In the genomic region with DNA sequence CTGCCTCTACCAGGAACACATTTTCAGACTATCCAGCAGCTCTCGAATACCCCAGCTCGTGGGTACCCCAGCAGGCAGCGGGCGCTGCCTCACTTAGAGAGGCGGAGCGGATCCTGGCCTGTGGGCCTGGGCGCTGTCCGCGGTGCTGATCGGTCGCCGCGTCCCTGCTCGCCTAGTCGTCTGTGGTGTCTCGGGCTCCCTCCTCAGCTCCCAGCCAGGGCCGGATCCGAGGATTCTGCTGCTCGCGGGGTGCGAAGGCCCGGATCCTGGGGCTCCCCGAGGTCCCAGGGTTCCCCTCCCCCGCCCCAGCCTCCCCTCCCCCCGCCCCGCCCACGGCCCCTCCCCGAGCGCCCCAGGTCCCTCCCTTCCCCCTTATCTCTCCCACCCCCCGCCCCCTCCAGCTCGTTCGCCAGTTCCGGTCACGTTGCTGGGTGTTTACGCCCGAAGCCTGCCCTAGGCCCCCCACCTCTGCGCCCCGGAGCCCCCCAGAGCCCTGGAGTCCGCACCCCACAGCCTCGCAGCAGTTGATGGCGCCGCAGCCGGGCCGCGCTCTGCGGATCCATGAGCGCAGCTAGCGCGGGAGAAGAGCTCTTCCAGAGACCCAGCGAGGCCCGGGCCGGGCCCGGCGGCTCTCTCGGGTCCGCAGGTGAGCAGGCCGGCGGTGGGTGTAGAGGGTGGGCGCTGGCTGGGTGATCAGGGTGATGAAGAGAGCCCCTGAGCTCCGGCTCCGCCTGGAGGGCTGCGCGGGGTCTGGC, we compare ENCODE assay signal across 8 mouse cellular contexts. TPM values are rescaled to one million over a fixed set of nuclear protein-coding genes. Genes with fewer than 3 reads are reported as not detected.
A peak's percentile ranks its signal among the peaks of the same experiment; 100 is the strongest.
DNase-seq lines count a peak whose midpoint lies in the region; ATAC-seq and TF ChIP-seq lines count a peak whose summit lies in the region.

A gene (plus strand): TSS at position 405 of the 755 bp plus-strand sequence.

- no peaks in the 10 kb centered on the region; the same call in 1 of the 2 replicates for H3K9me3 ChIP-seq in erythroblast, embryonic 14.5 days (ENCODE audit: control insufficient read depth, low read length)
- H3K9me3 ChIP-seq in heart, embryonic 11.5 days (replicated peaks; ENCODE audit: control insufficient read depth, low read length), result no peaks in the 10 kb centered on the region
- H3K9me3 ChIP-seq in kidney, embryonic 15.5 days (replicated peaks), result no peaks in the 10 kb centered on the region
- H3K9me3 ChIP-seq in liver, embryonic 12.5 days (replicated peaks), result no peaks in the 10 kb centered on the region
- H3K9me3 ChIP-seq in stomach, embryonic 15.5 days, result no peaks in the 10 kb centered on the region

- peak within 1 kb of the TSS; percentile 65 for H3K4me2 ChIP-seq in heart, embryonic 11.5 days
- peak within 1 kb of the TSS; percentile 57 for H3K4me2 ChIP-seq in kidney, embryonic 15.5 days
- H3K4me2 ChIP-seq in liver, embryonic 12.5 days, result peak within 1 kb of the TSS; percentile 95
- peak within 1 kb of the TSS; percentile 58 for H3K4me2 ChIP-seq in stomach, embryonic 15.5 days

- TF ChIP-seq POLR2A in brain, embryonic 14.5 days (IDR thresholded peaks at IDR 0.05; ENCODE audit: borderline replicate concordance, extremely low read depth, insufficient read depth, insufficient read length, poor library complexity, severe bottlenecking), result no peak

- no peak for TF ChIP-seq CTCF in brain, embryonic 14.5 days (IDR thresholded peaks at IDR 0.05; ENCODE audit: borderline replicate concordance, extremely low read depth, insufficient read depth, insufficient read length)

- WGBS in heart, embryonic 11.5 days (ENCODE audit: insufficient replicate concordance), result 2% methylated on average over 48 of the region's 63 CpGs
- WGBS in kidney, embryonic 15.5 days, result under 1% methylated on average over 57 of the region's 63 CpGs
- 1% methylated on average over 52 of the region's 63 CpGs for WGBS in liver, embryonic 12.5 days (ENCODE audit: insufficient replicate concordance)
- WGBS in stomach, embryonic 15.5 days, result 1% methylated on average over 60 of the region's 63 CpGs

- peaks cover 56% of the 10 kb centered on the region for H3K4me1 ChIP-seq in erythroblast, embryonic 14.5 days (ENCODE audit: control insufficient read depth)
- peaks cover 6% of the 10 kb centered on the region for H3K4me1 ChIP-seq in heart, embryonic 11.5 days (ENCODE audit: control insufficient read depth, insufficient read depth, low read length)
- peaks cover 7% of the 10 kb centered on the region; the same call in 1 of the 2 replicates for H3K4me1 ChIP-seq in kidney, embryonic 15.5 days
- H3K4me1 ChIP-seq in liver, embryonic 12.5 days, result peaks cover 60% of the 10 kb centered on the region
- 0 out of 2 replicates have a peak, but pooled peaks cover 6% of the 10 kb centered on the region for H3K4me1 ChIP-seq in stomach, embryonic 15.5 days

- peaks cover 22% of the 10 kb centered on the region for H3K36me3 ChIP-seq in erythroblast, embryonic 14.5 days (ENCODE audit: control insufficient read depth)
- no peaks in the 10 kb centered on the region for H3K36me3 ChIP-seq in heart, embryonic 11.5 days (ENCODE audit: control insufficient read depth, insufficient read depth, low read length)
- H3K36me3 ChIP-seq in kidney, embryonic 15.5 days, result no peaks in the 10 kb centered on the region
- peaks cover 20% of the 10 kb centered on the region for H3K36me3 ChIP-seq in liver, embryonic 12.5 days
- H3K36me3 ChIP-seq in stomach, embryonic 15.5 days, result no peaks in the 10 kb centered on the region

- peak; percentile 73 to 77 for DNase-seq in B cell, adult 2 months
- DNase-seq in brain, embryonic 14.5 days (ENCODE audit: low read depth), result peak; percentile 75
- DNase-seq in natural killer cell, adult 2 months (ENCODE audit: low spot score in 2 of 2), result peak; percentile 27 to 54

- no peak within 1 kb of the TSS for H3K27ac ChIP-seq in heart, embryonic 11.5 days (ENCODE audit: low read depth, low read length)
- no peak within 1 kb of the TSS for H3K27ac ChIP-seq in kidney, embryonic 15.5 days
- H3K27ac ChIP-seq in liver, embryonic 12.5 days, result peak within 1 kb of the TSS; percentile 97
- H3K27ac ChIP-seq in stomach, embryonic 15.5 days, result no peak within 1 kb of the TSS

- peak within 1 kb of the TSS; percentile 77 for H3K4me3 ChIP-seq in erythroblast, embryonic 14.5 days (replicated peaks)
- peak within 1 kb of the TSS; percentile 49 for H3K4me3 ChIP-seq in heart, embryonic 11.5 days (ENCODE audit: low read depth, low read length)
- H3K4me3 ChIP-seq in kidney, embryonic 15.5 days (replicated peaks), result peak within 1 kb of the TSS; percentile 37
- peak within 1 kb of the TSS; percentile 96 for H3K4me3 ChIP-seq in liver, embryonic 12.5 days
- peak within 1 kb of the TSS; percentile 36 for H3K4me3 ChIP-seq in stomach, embryonic 15.5 days (replicated peaks)

- H3K9ac ChIP-seq in heart, embryonic 11.5 days (ENCODE audit: low read depth, low read length), result peak within 1 kb of the TSS; percentile 60
- no peak within 1 kb of the TSS for H3K9ac ChIP-seq in kidney, embryonic 15.5 days
- H3K9ac ChIP-seq in liver, embryonic 12.5 days, result peak within 1 kb of the TSS; percentile 94
- no peak within 1 kb of the TSS for H3K9ac ChIP-seq in stomach, embryonic 15.5 days

- peaks cover 60% of the 10 kb centered on the region for H3K27me3 ChIP-seq in erythroblast, embryonic 14.5 days (ENCODE audit: control insufficient read depth)
- peaks cover 26% of the 10 kb centered on the region for H3K27me3 ChIP-seq in heart, embryonic 11.5 days (ENCODE audit: control insufficient read depth, insufficient read depth, low read length)
- H3K27me3 ChIP-seq in kidney, embryonic 15.5 days, result peaks cover 68% of the 10 kb centered on the region
- peaks cover 63% of the 10 kb centered on the region for H3K27me3 ChIP-seq in liver, embryonic 12.5 days (replicated peaks)
- peaks cover 29% of the 10 kb centered on the region for H3K27me3 ChIP-seq in stomach, embryonic 15.5 days (replicated peaks)

- peak; percentile 79 for ATAC-seq in heart, embryonic 11.5 days (replicated peaks; ENCODE audit: insufficient number of reproducible peaks, low FRiP score, low TSS enrichment)
- peak; percentile 87 for ATAC-seq in kidney, embryonic 15.5 days (replicated peaks; ENCODE audit: low FRiP score)
- peak; percentile 66 for ATAC-seq in liver, embryonic 12.5 days
- ATAC-seq in stomach, embryonic 15.5 days (ENCODE audit: insufficient read depth, low FRiP score, low read depth), result peak; percentile 77

RNA-seq across cellular contexts. Expression of the gene that starts here (rescaled TPM):
- polyA plus RNA-seq in brain, embryonic 14.5 days (2012; rRNA removed), result 6.6 and 7.5 TPM in 2 replicates
- 5.0 and 5.6 TPM in 2 replicates for polyA plus RNA-seq in erythroblast, embryonic 14.5 days (2012)
- 2.8 and 3.5 TPM in 2 replicates for polyA plus RNA-seq in heart, embryonic 11.5 days (2014; fragmentation: Nextera tagmentation; extraction: Ambion mirVana)
- 0.19 and 0.38 TPM in 2 replicates for polyA plus RNA-seq in kidney, embryonic 15.5 days (2015; fragmentation: Nextera tagmentation; extraction: Ambion mirVana)
- 14.7 and 16.0 TPM in 2 replicates for polyA plus RNA-seq in liver, embryonic 12.5 days (2016; fragmentation: Nextera tagmentation; extraction: Ambion mirVana)
- 0.63 and 1.5 TPM in 2 replicates for polyA plus RNA-seq in stomach, embryonic 15.5 days (2015; fragmentation: Nextera tagmentation; extraction: Ambion mirVana)

Comparison
In these comparisons a context has a peak if more than half of its experiments do, and no peak if none do; other contexts are left out.
1. Peak in ATAC-seq, H3K4me3 ChIP-seq and H3K4me2 ChIP-seq in kidney, embryonic 15.5 days; RNA of the gene not detected or under 1 TPM.
2. H3K4me3 ChIP-seq: peak in every context shown above with its lines; median percentile 96 in liver, embryonic 12.5 days; 77 in erythroblast, embryonic 14.5 days; 49 in heart, embryonic 11.5 days; 37 in kidney, embryonic 15.5 days; 36 in stomach, embryonic 15.5 days.
3. H3K9ac ChIP-seq: peak in heart, embryonic 11.5 days (single experiment) and liver, embryonic 12.5 days (single experiment); none in kidney, embryonic 15.5 days (single experiment) and stomach, embryonic 15.5 days (single experiment).
4. Peak in every context shown above with its lines, with median percentiles within 50 percentile points of each other: DNase-seq, ATAC-seq and H3K4me2 ChIP-seq.